Mouse (Mus musculus): ENCODE results near the gene Dennd5b. TPM values are rescaled to one million over a fixed set of nuclear protein-coding genes. Genes with fewer than 3 reads are reported as not detected.

Gene Dennd5b
- polyA plus RNA-seq, 1 experiment: 1.7 TPM

- Histone ChIP-seq H3K4me3 (ENCODE audit: control insufficient read depth, insufficient read depth, low read length) (peak within 1 kb of the TSS; percentile 100), H3K27ac (ENCODE audit: control insufficient read depth, insufficient read depth, low read length) (peak within 1 kb of the TSS; percentile 74), H3K4me1 (replicated peaks; ENCODE audit: control insufficient read depth, insufficient read depth, low read length) (no peaks in the 10 kb centered on the region), H3K27me3 (ENCODE audit: control insufficient read depth, insufficient read depth, low read length) (no peaks in the 10 kb centered on the region), H3K36me3 (ENCODE audit: control insufficient read depth, insufficient read depth, low read length) (no peaks in the 10 kb centered on the region)
- DNase-seq: peak; percentile 100
- WGBS: under 1% methylated on average over 47 of the region's 47 CpGs
- 0 out of 2 replicates have a peak, but pooled peaks have one; percentile 22 for TF ChIP-seq CTCF (IDR thresholded peaks at IDR 0.05; ENCODE audit: borderline replicate concordance, control insufficient read depth, extremely low read depth, insufficient read depth, low read length, poor library complexity)
- peak; percentile 65 for TF ChIP-seq POLR2A (IDR thresholded peaks at IDR 0.05; ENCODE audit: control insufficient read depth, extremely low read depth, insufficient read depth, low read length, poor library complexity)
These were observed 155.1 kb downstream of the Dennd5b start, which contains the start of gene Sinhcaf for GRCm38 (mm10) chr6:148946409-148946742. TSS of gene Sinhcaf (minus strand) at chr6:148946467.

DNA sequence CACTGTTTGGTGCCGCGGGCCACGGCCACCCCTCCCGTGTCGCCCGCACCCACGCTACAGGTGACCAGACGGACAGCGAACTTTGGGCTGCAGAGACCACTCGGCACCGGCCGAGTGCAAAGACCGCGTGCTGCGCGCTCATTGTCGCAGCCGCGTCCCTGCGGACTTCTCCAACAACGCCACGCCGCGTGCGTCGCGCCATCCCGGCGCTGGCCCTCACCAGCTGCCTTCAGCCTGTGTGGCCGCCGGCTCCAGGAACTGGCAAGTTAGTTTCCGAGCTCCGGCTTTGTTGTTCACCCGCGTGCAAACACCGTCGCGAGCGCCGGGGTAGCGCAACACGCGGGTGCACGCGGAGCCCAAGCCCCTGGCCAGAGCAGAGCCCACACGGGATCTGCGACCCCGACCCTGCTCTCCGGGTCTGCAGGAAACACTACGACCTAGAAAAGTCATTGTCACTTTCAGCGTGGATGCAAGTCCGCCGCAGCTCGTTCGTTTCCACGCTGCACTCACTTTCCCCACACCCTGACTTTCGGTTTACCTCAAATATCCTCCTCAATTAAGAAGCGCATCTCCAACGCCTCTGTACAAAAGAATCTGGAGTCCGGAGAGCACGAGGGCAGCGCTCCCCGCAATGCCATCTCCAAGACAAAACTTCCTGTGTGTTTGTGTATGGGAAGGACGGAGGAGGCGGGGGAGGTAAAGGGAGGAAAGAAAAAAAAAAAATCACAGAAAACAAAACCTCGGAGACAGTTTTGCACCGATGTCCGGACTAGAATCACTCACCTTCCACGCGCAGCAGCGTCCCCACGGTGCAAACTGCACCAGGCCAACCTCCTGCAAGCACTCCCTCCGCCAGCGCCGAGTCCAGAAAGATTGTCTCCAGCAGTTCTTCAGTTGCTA lies 155.7 kb downstream of the Dennd5b start:
- WGBS: under 1% methylated on average over 75 of the region's 75 CpGs
- Histone ChIP-seq H3K27me3 (ENCODE audit: control insufficient read depth, insufficient read depth, low read length) (no peaks in the 10 kb centered on the region), H3K4me1 (replicated peaks; ENCODE audit: control insufficient read depth, insufficient read depth, low read length) (no peaks in the 10 kb centered on the region), H3K27ac (ENCODE audit: control insufficient read depth, insufficient read depth, low read length) (peak overlapping the region; percentile 74), H3K36me3 (ENCODE audit: control insufficient read depth, insufficient read depth, low read length) (no peaks in the 10 kb centered on the region), H3K4me3 (ENCODE audit: control insufficient read depth, insufficient read depth, low read length) (peak overlapping the region; percentile 100)
- peak; percentile 53 for DNase-seq
- TF ChIP-seq CTCF (IDR thresholded peaks at IDR 0.05; ENCODE audit: borderline replicate concordance, control insufficient read depth, extremely low read depth, insufficient read depth, low read length, poor library complexity) (no peak; the same call in 1 of the 2 replicates), POLR2A (IDR thresholded peaks at IDR 0.05; ENCODE audit: control insufficient read depth, extremely low read depth, insufficient read depth, low read length, poor library complexity) (no peak; the same call in 1 of the 2 replicates)

DNA sequence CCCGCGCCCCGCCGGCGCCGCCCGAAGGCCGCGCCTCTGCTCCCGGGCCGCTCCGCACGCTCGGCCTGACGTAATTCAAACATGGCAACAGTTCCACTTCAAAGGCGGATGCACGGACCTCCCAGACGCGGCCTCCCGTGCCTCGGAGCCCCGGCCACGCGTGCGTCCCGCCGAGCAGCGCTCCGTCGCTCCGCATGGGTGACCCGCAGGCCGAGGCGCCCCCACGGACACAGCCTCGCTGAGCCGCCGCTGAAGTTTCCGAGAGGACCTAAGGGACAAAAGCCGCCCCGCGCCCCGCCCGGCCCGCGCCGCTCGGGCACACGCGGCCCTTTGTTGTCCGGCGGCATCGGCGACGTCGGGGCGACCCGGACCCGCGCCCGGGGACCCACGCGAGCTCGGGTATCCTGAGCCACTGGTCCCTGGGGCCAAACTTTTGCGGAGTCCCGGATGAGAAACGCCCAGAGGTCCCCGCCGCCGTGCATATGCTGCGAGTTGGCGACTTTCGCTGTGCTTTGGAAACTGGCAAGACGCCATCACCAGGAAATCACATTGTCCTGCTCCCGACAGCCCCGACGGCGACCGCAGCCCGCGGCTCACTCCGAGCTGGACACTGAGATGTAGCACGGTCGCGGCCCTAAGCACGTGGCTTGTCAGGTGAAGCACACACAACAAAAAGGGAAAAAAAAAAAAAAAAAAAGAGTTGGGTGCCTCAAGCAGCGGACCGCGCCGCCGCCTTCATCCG lies 156.5 kb downstream of the Dennd5b start:
- DNase-seq: peak; percentile 63

GRCm38 (mm10) chr6:148944344-148944766 lies 157.1 kb downstream of the Dennd5b start:
- H3K4me3 ChIP-seq (ENCODE audit: control insufficient read depth, insufficient read depth, low read length): peak overlapping the region; percentile 100
- TF ChIP-seq CTCF (IDR thresholded peaks at IDR 0.05; ENCODE audit: borderline replicate concordance, control insufficient read depth, extremely low read depth, insufficient read depth, low read length, poor library complexity) (no peak), POLR2A (IDR thresholded peaks at IDR 0.05; ENCODE audit: control insufficient read depth, extremely low read depth, insufficient read depth, low read length, poor library complexity) (no peak)
- DNase-seq: no peak
- no peak overlapping the region; the same call in 1 of the 2 replicates for H3K27ac ChIP-seq (ENCODE audit: control insufficient read depth, insufficient read depth, low read length)
- H3K27me3 ChIP-seq (ENCODE audit: control insufficient read depth, insufficient read depth, low read length): no peaks in the 10 kb centered on the region
- WGBS: 2% methylated on average over 30 of the region's 30 CpGs
- H3K36me3 ChIP-seq (ENCODE audit: control insufficient read depth, insufficient read depth, low read length): no peaks in the 10 kb centered on the region
- no peaks in the 10 kb centered on the region for H3K4me1 ChIP-seq (replicated peaks; ENCODE audit: control insufficient read depth, insufficient read depth, low read length)

More for the DNA sequence above, 156.5 kb downstream of the Dennd5b start:
- no peak overlapping the region for H3K27ac ChIP-seq (ENCODE audit: control insufficient read depth, insufficient read depth, low read length)
- H3K4me3 ChIP-seq (ENCODE audit: control insufficient read depth, insufficient read depth, low read length): peak overlapping the region; percentile 100
- TF ChIP-seq POLR2A (IDR thresholded peaks at IDR 0.05; ENCODE audit: control insufficient read depth, extremely low read depth, insufficient read depth, low read length, poor library complexity) (no peak), CTCF (IDR thresholded peaks at IDR 0.05; ENCODE audit: borderline replicate concordance, control insufficient read depth, extremely low read depth, insufficient read depth, low read length, poor library complexity) (0 out of 2 replicates have a peak, but pooled peaks have one; percentile 5)
- no peaks in the 10 kb centered on the region for H3K4me1 ChIP-seq (replicated peaks; ENCODE audit: control insufficient read depth, insufficient read depth, low read length)
- under 1% methylated on average over 92 of the region's 92 CpGs for WGBS
- no peaks in the 10 kb centered on the region for H3K36me3 ChIP-seq (ENCODE audit: control insufficient read depth, insufficient read depth, low read length)
- no peaks in the 10 kb centered on the region for H3K27me3 ChIP-seq (ENCODE audit: control insufficient read depth, insufficient read depth, low read length)

DNA sequence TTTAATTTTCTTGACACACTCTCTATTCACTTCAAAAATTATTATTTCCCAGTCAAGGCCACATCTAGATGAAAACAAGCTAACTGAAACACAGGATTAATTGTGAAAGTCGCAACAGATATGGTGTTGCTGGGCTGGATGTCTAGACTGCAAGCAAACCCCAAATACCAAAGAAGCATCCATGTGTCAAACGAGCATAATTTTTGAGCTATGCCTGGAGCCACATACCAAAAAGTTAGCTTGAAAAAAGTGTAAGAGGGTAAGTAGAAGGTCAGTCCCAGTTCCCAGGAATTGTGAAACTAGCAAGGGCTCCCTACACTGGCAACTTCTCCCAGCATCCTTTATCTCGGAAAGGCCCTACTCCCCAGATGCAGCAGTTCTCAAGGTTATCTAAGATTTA lies 157.8 kb downstream of the Dennd5b start:
- no peaks in the 10 kb centered on the region for H3K4me1 ChIP-seq (replicated peaks; ENCODE audit: control insufficient read depth, insufficient read depth, low read length)
- DNase-seq: no peak

GRCm38 (mm10) chr6:148942406-148942805 lies 159.1 kb downstream of the Dennd5b start:
- no peaks in the 10 kb centered on the region for H3K36me3 ChIP-seq (ENCODE audit: control insufficient read depth, insufficient read depth, low read length)
- 86% methylated on average over 4 of the region's 4 CpGs for WGBS
- no peaks in the 10 kb centered on the region for H3K27me3 ChIP-seq (ENCODE audit: control insufficient read depth, insufficient read depth, low read length)
- no peak for DNase-seq
- H3K27ac ChIP-seq (ENCODE audit: control insufficient read depth, insufficient read depth, low read length): no peak overlapping the region
- no peak overlapping the region for H3K4me3 ChIP-seq (ENCODE audit: control insufficient read depth, insufficient read depth, low read length)
- TF ChIP-seq CTCF (IDR thresholded peaks at IDR 0.05; ENCODE audit: borderline replicate concordance, control insufficient read depth, extremely low read depth, insufficient read depth, low read length, poor library complexity) (no peak), POLR2A (IDR thresholded peaks at IDR 0.05; ENCODE audit: control insufficient read depth, extremely low read depth, insufficient read depth, low read length, poor library complexity) (no peak)
- no peaks in the 10 kb centered on the region for H3K4me1 ChIP-seq (replicated peaks; ENCODE audit: control insufficient read depth, insufficient read depth, low read length)

More for the DNA sequence above, 157.8 kb downstream of the Dennd5b start:
- H3K4me3 ChIP-seq (ENCODE audit: control insufficient read depth, insufficient read depth, low read length): no peak overlapping the region
- H3K36me3 ChIP-seq (ENCODE audit: control insufficient read depth, insufficient read depth, low read length): no peaks in the 10 kb centered on the region
- no peak overlapping the region for H3K27ac ChIP-seq (ENCODE audit: control insufficient read depth, insufficient read depth, low read length)
- 43% methylated on average over 3 of the region's 3 CpGs for WGBS
- no peaks in the 10 kb centered on the region for H3K27me3 ChIP-seq (ENCODE audit: control insufficient read depth, insufficient read depth, low read length)
- no peak for TF ChIP-seq POLR2A (IDR thresholded peaks at IDR 0.05; ENCODE audit: control insufficient read depth, extremely low read depth, insufficient read depth, low read length, poor library complexity)
- TF ChIP-seq CTCF (IDR thresholded peaks at IDR 0.05; ENCODE audit: borderline replicate concordance, control insufficient read depth, extremely low read depth, insufficient read depth, low read length, poor library complexity): no peak

Measured in thymus, adult 2 months (tissue).